Mouse (Mus musculus): ENCODE measurements around the gene Dact1. TPM values are rescaled to one million over a fixed set of nuclear protein-coding genes. Genes with fewer than 3 reads are reported as not detected.

Gene Dact1
- polyA plus RNA-seq, 1 experiment from 2014 or later: 0.81 TPM

DNA sequence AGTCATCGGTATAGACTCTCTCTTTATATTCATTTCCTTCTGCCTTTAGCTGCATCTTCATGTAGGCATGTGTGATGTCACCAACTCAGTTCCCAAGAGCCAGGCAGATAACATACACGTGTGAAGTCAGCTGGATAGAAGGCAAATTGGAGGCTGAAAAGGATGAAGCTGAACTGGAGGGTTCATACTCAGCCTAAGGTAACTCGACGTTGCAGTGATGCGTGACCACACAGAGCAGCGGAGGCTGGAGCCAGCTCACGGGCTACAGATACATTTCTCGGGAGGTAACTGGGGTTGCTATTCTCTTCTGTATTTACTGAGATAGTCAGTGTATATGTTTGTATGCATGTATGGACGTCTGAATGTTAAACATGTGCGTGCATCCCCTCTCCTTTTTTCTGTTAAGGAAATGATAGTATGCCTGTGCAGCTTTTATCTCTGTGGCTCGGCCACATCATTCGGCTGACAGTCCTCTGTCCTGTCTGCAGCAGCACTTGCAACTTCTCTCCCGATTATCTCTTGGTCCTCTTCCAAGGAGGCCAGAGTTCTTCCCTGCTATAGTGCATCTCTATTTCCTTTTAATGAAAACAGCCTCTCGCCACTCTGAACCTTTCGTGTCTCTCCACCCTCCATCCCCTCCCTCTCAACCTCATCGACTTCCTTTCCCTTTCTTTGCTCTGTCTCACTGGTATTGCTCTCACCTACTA lies 29.6 kb downstream of the Dact1 start:
- DNase-seq (no peak), ATAC-seq (ENCODE audit: low read depth) (no peak)
- H3K27ac ChIP-seq: no peak overlapping the region
- H3K4me3 ChIP-seq (replicated peaks): no peak overlapping the region
- 54% methylated on average over 16 of the region's 16 CpGs for WGBS (ENCODE audit: insufficient replicate concordance)
- no peak overlapping the region for H3K4me2 ChIP-seq
- no peaks in the 10 kb centered on the region for H3K27me3 ChIP-seq
- no peaks in the 10 kb centered on the region for H3K36me3 ChIP-seq
- no peaks in the 10 kb centered on the region for H3K4me1 ChIP-seq (replicated peaks)
- H3K9ac ChIP-seq: no peak overlapping the region
- H3K9me3 ChIP-seq (replicated peaks): no peaks in the 10 kb centered on the region

DNA sequence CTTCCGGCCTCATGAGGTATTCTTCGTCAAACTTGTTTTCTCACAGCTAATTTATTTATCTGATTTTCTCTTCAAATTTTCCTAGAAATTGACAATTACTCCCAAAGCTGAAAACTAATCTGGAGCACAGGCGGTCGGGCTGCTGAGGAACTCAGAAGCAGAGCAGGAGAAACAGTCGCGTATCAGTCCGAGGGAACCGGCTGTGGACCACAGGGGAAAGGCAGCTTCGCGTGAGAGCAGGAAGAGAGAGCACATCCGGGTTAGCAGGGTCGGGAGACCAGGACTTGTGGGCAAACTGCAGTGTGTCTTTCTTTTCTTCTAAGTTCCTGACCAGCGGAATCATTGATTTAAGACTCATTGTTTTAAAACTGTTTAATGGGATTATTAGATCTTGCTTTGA lies 32.7 kb downstream of the Dact1 start:
- Histone ChIP-seq H3K27me3 (no peaks in the 10 kb centered on the region), H3K36me3 (no peaks in the 10 kb centered on the region), H3K4me1 (replicated peaks) (no peaks in the 10 kb centered on the region), H3K9ac (no peak overlapping the region), H3K4me3 (replicated peaks) (no peak overlapping the region), H3K4me2 (no peak overlapping the region), H3K27ac (no peak overlapping the region), H3K9me3 (replicated peaks) (no peaks in the 10 kb centered on the region)
- no peak for ATAC-seq (ENCODE audit: low read depth)
- DNase-seq: peak; percentile 6
- 18% methylated on average over 13 of the region's 13 CpGs for WGBS (ENCODE audit: insufficient replicate concordance)

DNA sequence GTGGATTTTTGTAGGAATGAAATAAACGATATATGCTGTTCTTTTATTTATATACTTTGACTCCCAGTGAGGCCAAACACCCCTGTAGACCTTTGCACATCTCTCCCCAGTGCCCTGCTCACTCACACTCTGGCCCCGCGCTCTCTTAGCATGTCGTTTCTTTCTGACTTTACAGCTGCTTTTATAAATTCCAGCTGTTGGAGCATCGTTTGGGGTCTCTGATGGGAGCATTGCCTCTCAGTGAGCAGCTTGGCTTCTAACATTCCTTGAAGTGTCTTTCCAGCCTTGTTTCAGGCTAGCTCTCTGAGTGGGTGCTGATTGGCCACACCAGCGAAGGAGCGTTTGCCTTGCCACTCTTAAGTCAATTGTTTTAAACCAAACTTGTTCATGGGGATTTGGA lies 35.8 kb downstream of the Dact1 start:
- DNase-seq: no peak
- Histone ChIP-seq H3K27ac (no peak overlapping the region), H3K9me3 (replicated peaks) (no peaks in the 10 kb centered on the region), H3K4me2 (no peak overlapping the region), H3K9ac (no peak overlapping the region), H3K4me1 (replicated peaks) (no peaks in the 10 kb centered on the region), H3K4me3 (replicated peaks) (no peak overlapping the region), H3K36me3 (no peaks in the 10 kb centered on the region), H3K27me3 (no peaks in the 10 kb centered on the region)
- WGBS (ENCODE audit: insufficient replicate concordance): 71% methylated on average over 7 of the region's 7 CpGs
- ATAC-seq (ENCODE audit: low read depth): no peak

DNA sequence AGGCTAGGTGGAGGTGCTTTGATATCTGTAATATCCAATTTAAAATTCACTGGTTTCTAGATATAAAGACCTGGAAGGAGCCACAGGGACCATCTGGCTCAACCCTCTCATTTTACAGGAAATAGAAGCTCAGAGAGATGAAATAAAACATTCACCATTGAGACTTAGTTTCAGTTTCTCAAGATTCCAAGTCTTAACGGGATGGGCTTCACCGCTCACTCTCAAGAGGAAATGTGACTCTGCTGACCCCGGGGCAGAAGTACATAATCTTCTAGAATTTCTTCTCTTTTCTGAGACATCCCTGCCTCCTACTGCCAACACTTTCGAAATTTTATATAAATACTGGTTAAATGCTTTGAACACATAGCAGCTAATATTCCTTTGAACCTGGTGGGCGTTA lies 36.4 kb downstream of the Dact1 start:
- Histone ChIP-seq H3K4me3 (replicated peaks) (no peak overlapping the region), H3K27me3 (no peaks in the 10 kb centered on the region), H3K9ac (no peak overlapping the region), H3K4me2 (no peak overlapping the region), H3K4me1 (replicated peaks) (no peaks in the 10 kb centered on the region), H3K9me3 (replicated peaks) (no peaks in the 10 kb centered on the region), H3K36me3 (no peaks in the 10 kb centered on the region), H3K27ac (no peak overlapping the region)
- 44% methylated on average over 5 of the region's 5 CpGs for WGBS (ENCODE audit: insufficient replicate concordance)
- ATAC-seq (ENCODE audit: low read depth): no peak
- no peak for DNase-seq

GRCm38 (mm10) chr12:71348401-71348896 lies 38.8 kb downstream of the Dact1 start:
- DNase-seq (no peak), ATAC-seq (ENCODE audit: low read depth) (no peak)
- Histone ChIP-seq H3K9me3 (replicated peaks) (no peaks in the 10 kb centered on the region), H3K36me3 (no peaks in the 10 kb centered on the region), H3K4me2 (no peak overlapping the region), H3K4me1 (replicated peaks) (no peaks in the 10 kb centered on the region), H3K4me3 (replicated peaks) (no peak overlapping the region), H3K27ac (no peak overlapping the region), H3K27me3 (no peaks in the 10 kb centered on the region), H3K9ac (no peak overlapping the region)
- 67% methylated on average over 8 of the region's 8 CpGs for WGBS (ENCODE audit: insufficient replicate concordance)

GRCm38 (mm10) chr12:71350077-71350476 lies 40.4 kb downstream of the Dact1 start:
- H3K9me3 ChIP-seq (replicated peaks): no peaks in the 10 kb centered on the region
- WGBS (ENCODE audit: insufficient replicate concordance): 50% methylated on average over 2 of the region's 2 CpGs
- no peaks in the 10 kb centered on the region for H3K4me1 ChIP-seq (replicated peaks)
- H3K27me3 ChIP-seq: no peaks in the 10 kb centered on the region
- no peaks in the 10 kb centered on the region for H3K36me3 ChIP-seq
- no peak for ATAC-seq (ENCODE audit: low read depth)
- DNase-seq: no peak
- H3K27ac ChIP-seq: no peak overlapping the region
- no peak overlapping the region for H3K9ac ChIP-seq
- H3K4me3 ChIP-seq (replicated peaks): no peak overlapping the region
- H3K4me2 ChIP-seq: no peak overlapping the region

GRCm38 (mm10) chr12:71354656-71355055 lies 45.0 kb downstream of the Dact1 start:
- Histone ChIP-seq H3K9ac (no peak overlapping the region), H3K27me3 (no peaks in the 10 kb centered on the region), H3K27ac (peak overlapping the region; percentile 69), H3K4me2 (no peak overlapping the region), H3K4me3 (replicated peaks) (no peak overlapping the region), H3K9me3 (replicated peaks) (no peaks in the 10 kb centered on the region), H3K4me1 (replicated peaks) (no peaks in the 10 kb centered on the region), H3K36me3 (no peaks in the 10 kb centered on the region)
- 68% methylated on average over 10 of the region's 10 CpGs for WGBS (ENCODE audit: insufficient replicate concordance)
- DNase-seq (no peak), ATAC-seq (ENCODE audit: low read depth) (no peak)

DNA sequence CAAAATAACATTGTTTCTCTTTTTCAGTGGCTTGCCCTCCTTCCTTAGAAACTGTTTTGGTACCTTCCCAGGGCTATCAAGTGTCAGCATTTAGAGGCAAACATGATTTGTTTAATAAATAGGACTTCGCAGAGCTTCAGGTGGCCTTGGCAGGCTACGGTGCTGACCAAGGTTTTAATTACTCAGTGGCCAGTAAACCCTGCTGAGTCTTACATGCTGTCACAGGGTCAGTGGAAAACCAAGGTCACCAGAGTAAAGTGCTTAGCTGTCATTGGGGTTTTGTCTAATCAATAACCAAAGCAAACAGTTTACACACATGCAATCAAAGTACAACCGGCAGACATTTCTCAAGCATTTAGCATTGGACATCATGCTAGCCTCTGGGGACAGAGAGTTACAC lies 45.4 kb downstream of the Dact1 start:
- Histone ChIP-seq H3K4me1 (replicated peaks) (no peaks in the 10 kb centered on the region), H3K4me2 (no peak overlapping the region), H3K9me3 (replicated peaks) (no peaks in the 10 kb centered on the region), H3K36me3 (no peaks in the 10 kb centered on the region), H3K9ac (no peak overlapping the region), H3K4me3 (replicated peaks) (no peak overlapping the region), H3K27ac (peak overlapping the region; percentile 69), H3K27me3 (no peaks in the 10 kb centered on the region)
- ATAC-seq (ENCODE audit: low read depth) (peak; percentile 70), DNase-seq (no peak)
- 72% methylated on average over 3 of the region's 3 CpGs for WGBS (ENCODE audit: insufficient replicate concordance)

DNA sequence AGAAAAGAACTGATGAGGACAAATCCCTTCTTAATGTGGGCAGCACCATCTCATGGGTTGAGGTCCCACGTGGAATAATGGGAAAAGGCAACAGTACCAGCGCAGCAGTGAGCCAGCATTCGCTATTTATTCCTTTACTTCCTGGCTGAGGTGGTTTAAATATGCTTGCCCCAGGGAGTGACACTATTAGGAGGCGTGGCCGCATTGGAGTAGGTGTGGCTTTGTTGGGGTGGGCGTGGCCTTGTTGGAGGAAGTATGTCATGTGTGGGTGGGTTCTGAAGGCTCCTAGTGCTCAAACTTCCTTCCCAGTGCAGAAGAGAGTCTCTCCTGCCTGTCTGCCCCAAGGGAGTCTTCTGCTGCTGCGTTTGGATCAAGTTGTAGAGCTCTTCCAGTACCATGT lies 51.9 kb downstream of the Dact1 start:
- Histone ChIP-seq H3K27ac (no peak overlapping the region), H3K27me3 (no peaks in the 10 kb centered on the region), H3K9ac (no peak overlapping the region), H3K4me2 (no peak overlapping the region), H3K4me3 (replicated peaks) (no peak overlapping the region), H3K9me3 (replicated peaks) (no peaks in the 10 kb centered on the region), H3K36me3 (no peaks in the 10 kb centered on the region), H3K4me1 (replicated peaks) (no peaks in the 10 kb centered on the region)
- DNase-seq (peak; percentile 3), ATAC-seq (ENCODE audit: low read depth) (no peak)
- WGBS (ENCODE audit: insufficient replicate concordance): 61% methylated on average over 7 of the region's 7 CpGs

- 71% methylated on average over 8 of the region's 8 CpGs for WGBS (ENCODE audit: insufficient replicate concordance)
- ATAC-seq (ENCODE audit: low read depth): no peak
These were observed 52.7 kb downstream of the Dact1 start for GRCm38 (mm10) chr12:71362425-71362824.

GRCm38 (mm10) chr12:71364106-71364505 lies 54.4 kb downstream of the Dact1 start:
- no peak overlapping the region for H3K9ac ChIP-seq
- DNase-seq (no peak), ATAC-seq (ENCODE audit: low read depth) (no peak)
- H3K4me1 ChIP-seq (replicated peaks): peaks cover 5% of the 10 kb centered on the region; the same call in 1 of the 2 replicates
- no peaks in the 10 kb centered on the region for H3K9me3 ChIP-seq (replicated peaks)
- H3K4me2 ChIP-seq: no peak overlapping the region
- 64% methylated on average over 7 of the region's 7 CpGs for WGBS (ENCODE audit: insufficient replicate concordance)
- H3K27ac ChIP-seq: no peak overlapping the region
- H3K36me3 ChIP-seq: no peaks in the 10 kb centered on the region
- H3K4me3 ChIP-seq (replicated peaks): no peak overlapping the region
- H3K27me3 ChIP-seq: no peaks in the 10 kb centered on the region

More at GRCm38 (mm10) chr12:71362425-71362824, 52.7 kb downstream of the Dact1 start:
- no peaks in the 10 kb centered on the region for H3K4me1 ChIP-seq (replicated peaks)
- H3K27ac ChIP-seq: no peak overlapping the region
- no peaks in the 10 kb centered on the region for H3K9me3 ChIP-seq (replicated peaks)
- no peak overlapping the region for H3K4me2 ChIP-seq
- H3K36me3 ChIP-seq: no peaks in the 10 kb centered on the region
- H3K9ac ChIP-seq: no peak overlapping the region
- DNase-seq: no peak
- no peak overlapping the region for H3K4me3 ChIP-seq (replicated peaks)
- no peaks in the 10 kb centered on the region for H3K27me3 ChIP-seq

DNA sequence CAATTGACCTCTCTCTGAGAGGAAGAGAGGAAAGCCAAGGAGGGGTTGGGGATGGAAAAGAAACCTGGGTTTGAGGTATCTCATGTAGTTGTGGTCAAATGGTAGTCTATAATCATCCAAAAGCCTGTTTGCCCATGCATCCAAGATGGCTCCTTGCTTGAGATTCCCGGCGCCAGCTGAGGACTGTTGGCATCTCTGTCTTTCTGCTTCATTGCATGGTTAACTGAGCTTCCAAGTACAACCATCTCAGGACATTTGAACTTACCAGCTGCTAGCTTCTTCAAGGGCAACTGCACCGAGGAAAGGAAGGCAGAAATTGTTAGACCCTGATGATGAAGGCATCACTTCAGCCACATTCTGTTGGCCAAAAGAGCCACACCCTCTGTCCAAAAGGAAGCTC lies 54.8 kb downstream of the Dact1 start:
- DNase-seq: no peak
- Histone ChIP-seq H3K9me3 (replicated peaks) (no peaks in the 10 kb centered on the region), H3K27me3 (no peaks in the 10 kb centered on the region), H3K9ac (no peak overlapping the region), H3K36me3 (no peaks in the 10 kb centered on the region), H3K4me1 (replicated peaks) (peaks cover 5% of the 10 kb centered on the region; the same call in 1 of the 2 replicates), H3K4me3 (replicated peaks) (no peak overlapping the region), H3K4me2 (no peak overlapping the region), H3K27ac (no peak overlapping the region)
- WGBS (ENCODE audit: insufficient replicate concordance): 68% methylated on average over 3 of the region's 3 CpGs
- no peak for ATAC-seq (ENCODE audit: low read depth)
